Mouse (Mus musculus) embryonic fibroblast, embryonic 13.5 days (primary cell): ENCODE data around the gene Veph1.
"Not testable (repeated sequence)": the region's sequence is repeated elsewhere in the genome, so short reads cannot be mapped to it uniquely, and the experiment has no call there.

Experiments
- CTCF ChIP-seq: IDR thresholded peaks from 2 replicates; pipeline ENCODE4 v1.5.1; 2011; ENCODE audit warnings: mild to moderate bottlenecking, control low read depth, low read length, moderate library complexity, borderline replicate concordance; ENCODE audit not compliant: insufficient read depth
- POLR2A ChIP-seq: IDR thresholded peaks from 2 replicates; pipeline ENCODE4 v1.6.1; 2011; ENCODE audit warnings: low read depth, mild to moderate bottlenecking, control low read depth, low read length, moderate library complexity

DNA sequence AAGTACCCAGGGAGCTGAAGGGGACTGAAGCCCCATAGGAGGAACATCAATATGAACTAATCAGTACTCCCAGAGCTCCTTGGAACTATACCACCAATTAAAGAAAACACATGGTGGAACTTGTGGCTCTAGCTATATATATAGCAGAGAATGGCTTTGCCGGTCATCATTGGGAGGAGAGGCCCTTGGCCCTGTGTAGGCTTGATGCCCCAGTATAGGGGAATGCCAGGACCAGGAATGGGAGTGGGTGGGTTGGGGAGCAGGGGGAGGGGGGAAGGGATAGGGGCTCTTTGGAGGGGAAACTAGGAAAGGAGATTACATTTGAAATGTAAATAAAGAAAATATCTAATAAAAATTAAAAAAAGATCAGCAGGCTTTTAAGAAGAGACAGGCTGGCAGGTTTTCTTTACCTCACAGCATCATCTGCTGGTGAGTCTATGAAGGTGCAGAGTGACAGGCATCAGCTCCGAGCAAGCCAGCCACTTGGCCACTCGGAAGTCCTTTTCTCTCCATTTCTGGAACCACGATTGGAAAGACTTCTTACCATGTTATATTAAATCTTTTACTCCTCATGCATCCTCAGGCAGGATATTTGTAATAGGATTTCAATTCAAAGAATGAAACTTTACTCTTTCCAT, 60.3 kb downstream of the Veph1 start:
- peak; percentile 29; the same call in 1 of the 2 replicates for TF ChIP-seq CTCF
- not testable (repeated sequence) for TF ChIP-seq POLR2A
